Mouse (Mus musculus): Measurements from ENCODE around the gene Zfp846.

DNA sequence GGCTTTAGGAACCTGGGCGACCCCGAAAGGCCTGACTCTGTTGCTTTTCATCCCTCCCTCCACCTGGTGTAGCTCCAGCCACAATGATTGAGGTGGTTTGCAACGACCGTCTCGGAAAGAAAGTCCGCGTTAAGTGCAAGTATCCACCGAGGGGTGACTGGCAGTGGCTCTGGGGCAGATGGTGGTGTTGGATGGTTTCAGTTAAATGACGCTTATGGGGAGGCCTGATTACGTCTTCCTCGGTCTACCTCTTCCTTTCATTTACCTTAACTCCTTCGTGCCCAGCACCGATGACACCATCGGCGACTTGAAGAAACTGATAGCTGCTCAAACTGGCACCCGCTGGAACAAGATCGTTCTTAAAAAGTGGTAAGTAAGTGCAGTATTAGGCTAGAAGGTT is 64.0 kb downstream of the Zfp846 start:
- TF ChIP-seq CTCF (IDR thresholded peaks at IDR 0.05; ENCODE audit: low read depth) (no peak), EP300 (IDR thresholded peaks at IDR 0.05; ENCODE audit: low read depth) (no peak)

Data from liver, embryonic 14.5 days (tissue).